Mouse (Mus musculus): ENCODE measurements around the gene Krt7. TPM values are rescaled to one million over a fixed set of nuclear protein-coding genes. Genes with fewer than 3 reads are reported as not detected.

Krt7 gene
- total RNA-seq, 2 experiments from 2014 or later, result not detected

DNA sequence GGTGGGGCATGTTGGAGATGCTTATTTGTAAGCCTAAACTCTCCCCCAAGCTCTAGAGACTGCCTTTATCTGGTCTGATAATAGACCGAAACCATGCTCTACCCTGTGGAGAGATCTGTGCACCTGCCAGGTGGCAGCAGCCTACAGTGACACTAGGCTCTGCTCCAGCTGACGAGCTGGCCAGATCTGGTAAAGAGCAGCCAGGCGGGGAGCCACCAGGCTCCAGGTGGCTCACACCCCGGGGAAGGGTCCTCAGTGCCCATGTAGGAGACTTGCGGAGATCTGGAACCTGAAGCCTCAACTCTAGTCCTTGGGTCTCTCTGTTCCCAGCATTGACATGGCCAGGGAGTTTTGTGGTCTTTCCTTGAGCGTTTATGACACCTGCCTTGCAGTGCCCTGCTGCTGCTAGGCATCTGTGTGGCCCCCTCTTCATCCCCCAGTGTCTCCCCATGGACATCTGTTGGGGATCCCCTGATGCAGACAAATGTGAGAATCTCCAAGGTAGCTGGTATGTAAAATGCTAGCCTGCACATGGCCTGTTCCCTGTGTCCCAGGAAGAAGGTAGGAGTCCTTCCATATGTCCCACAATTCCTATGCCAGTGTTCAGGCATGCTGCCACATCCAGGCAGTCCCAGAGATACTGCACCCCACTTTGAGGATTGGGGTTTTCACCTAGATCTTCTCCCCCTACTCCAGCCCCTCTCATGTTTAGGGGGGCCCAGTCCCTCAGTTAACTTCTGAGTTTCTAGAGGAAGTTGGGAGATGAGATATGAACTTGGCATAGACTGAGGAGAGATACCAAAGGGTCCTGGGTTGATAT, 34.7 kb upstream of the Krt7 start:
- peak in 1 of 2 experiments; percentile 56 for DNase-seq (ENCODE audit: low spot score in 2 of 2)

DNA sequence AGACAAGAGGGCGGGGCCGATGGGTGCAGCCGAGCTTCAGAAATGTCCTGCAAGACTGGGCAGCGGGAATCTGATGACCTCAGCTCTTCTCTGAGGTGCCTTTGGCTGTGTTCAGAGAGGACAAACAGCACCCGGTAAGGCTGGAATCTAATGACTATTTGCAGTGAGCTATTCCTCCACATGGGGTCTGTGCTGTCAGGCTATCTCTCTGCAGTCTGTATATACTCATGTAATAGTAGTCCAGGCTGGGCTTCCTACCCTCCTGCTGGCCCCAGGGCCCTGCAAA, 34.1 kb upstream of the Krt7 start:
- no peak for DNase-seq (ENCODE audit: low spot score in 2 of 2)

DNA sequence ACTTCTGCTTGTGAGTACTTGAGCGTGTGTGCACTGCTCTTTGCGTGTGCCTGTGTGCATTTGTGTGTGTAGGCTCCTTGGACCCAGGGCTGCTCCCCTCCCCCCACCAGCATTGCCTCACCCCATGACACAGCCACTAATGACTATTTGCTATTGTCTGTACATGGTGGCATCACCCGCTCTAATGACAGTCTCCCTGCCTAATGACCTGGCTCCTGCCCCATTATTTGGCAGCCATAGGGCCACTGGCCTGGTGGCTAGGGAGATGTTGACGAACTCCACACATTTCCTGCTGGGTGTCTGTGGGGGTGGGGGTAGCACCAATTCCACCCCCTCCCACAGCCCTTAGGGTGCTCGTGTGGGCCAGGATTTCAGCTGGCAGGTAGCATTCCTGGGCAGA, 32.2 kb upstream of the Krt7 start:
- DNase-seq (ENCODE audit: low spot score in 2 of 2), result no peak

DNA sequence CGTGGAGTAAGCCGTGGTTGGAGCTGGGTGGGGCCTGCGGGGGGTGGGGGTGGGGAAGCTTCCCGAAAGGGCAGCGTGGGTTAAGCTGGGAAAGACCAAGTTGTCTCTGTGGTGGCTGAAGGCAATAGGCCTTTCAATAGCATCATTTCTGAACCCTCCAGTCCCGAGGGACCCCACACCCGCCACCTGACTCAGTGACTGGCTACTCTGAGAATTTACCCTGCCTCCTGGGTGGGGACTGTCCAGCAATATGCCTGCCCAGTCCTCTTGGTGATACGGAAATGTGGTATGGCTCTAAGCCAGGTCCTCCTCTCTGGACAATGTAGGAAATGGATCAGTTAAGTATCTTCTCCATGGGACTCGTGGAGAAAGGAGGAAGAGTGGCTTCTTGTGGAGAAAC, 29.1 kb upstream of the Krt7 start:
- DNase-seq (ENCODE audit: low spot score in 2 of 2), result no peak

DNA sequence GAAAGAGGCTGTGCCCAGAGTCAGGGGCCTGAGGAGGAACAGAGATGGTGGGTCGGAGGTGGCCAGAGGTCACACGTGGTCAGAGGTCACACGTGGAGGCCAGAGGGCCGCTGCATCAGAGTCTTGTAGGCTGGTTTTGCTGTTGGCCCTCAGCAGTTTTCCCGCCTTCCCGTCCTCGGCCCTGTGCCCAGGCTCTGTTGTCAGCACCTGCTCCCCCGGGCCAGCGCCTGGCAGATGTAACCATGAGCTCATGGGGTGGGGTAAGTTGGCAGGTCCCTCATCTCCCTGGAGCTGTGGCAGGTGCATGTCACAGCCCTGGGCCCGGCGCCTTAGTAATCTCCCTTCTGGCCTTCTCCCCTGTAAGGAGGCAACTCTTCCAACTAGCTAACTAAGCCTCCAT, 28.0 kb upstream of the Krt7 start:
- DNase-seq (ENCODE audit: low spot score in 2 of 2), result no peak

DNA sequence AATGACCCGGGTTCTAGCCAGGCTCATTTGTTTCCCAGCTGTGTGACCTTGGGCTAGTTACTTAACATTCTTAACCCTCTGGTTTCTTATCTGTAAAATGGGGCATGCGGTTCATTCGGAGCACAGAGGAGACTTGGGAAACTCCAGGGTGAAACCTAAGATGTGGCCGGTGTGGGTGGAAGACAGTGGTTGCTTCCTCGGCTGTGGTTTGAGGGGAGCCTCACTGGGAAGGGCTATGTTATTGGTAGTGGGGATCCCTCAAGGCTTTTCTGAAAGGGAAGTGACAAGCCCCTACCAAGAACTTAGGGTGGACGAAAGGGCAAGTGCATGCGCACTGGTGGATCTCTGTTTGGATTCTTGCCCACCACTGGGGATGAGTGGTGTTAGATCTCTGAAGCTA, 26.2 kb upstream of the Krt7 start:
- DNase-seq (ENCODE audit: low spot score in 2 of 2), result no peak

DNA sequence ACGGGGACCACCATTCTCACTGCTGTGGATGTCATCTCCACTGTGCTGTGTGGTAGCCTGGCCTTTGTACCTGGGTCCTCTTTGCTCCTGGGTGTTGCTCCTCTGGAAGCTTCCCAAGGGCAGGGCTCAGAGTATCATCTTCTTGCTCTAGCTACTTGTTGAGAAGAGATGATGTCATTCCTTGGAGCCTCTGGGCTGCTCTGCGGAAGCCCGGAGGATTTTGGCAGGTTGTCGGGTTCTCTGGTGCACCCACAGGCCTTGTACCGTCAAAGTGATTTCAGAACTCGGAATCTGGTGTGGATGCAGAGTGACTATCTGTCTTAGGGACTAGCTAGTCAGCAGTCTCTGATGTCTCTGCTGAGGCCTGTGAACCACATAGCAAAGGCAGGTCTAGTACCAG, 25.8 kb upstream of the Krt7 start:
- no peak for DNase-seq (ENCODE audit: low spot score in 2 of 2)

DNA sequence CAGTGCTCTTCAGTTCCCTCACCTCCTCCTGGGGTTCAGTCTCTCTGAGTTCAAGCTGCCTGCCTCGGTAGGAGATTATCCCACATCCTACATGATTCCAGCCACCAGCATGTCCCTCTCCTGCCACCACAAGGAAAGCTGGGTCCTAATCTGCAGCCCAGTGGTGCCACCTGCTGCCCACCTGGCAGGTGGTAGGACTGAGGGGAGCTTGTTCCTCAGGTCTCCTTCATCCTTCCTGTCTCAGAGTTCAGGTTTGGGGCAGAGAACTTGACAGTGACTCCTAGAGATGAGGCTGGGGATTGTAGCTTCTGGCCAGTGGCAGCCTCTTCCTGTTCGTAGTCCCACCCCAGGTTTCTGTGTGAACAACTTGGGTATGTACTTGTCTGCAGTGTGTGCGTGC, 23.7 kb upstream of the Krt7 start:
- DNase-seq (ENCODE audit: low spot score in 2 of 2), result no peak

DNA sequence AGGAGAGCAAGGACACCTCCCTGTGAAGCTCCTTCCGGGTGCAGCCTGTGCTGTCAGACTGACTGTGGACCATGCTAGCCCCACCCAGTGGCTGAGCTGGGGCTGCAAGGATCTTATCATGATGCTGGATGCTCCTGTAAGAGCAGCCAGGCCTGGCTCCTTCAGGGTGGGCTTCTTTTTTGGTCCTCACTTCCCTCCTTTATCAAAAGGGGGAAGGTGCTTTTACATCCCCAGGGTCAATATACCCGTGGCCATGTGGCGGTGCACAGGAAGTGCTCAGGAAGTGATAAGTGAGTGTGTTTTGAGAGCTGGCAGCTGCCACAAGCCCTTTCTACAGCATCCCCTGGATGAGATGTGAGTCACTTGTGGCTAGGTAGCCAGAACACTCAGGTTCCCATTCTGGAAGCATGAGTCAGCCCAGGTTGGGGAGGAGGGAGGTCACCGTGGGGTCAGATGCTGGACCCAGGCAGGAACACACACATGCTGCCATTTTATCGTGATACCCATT, 22.8 kb upstream of the Krt7 start:
- DNase-seq (ENCODE audit: low spot score in 2 of 2), result no peak

DNA sequence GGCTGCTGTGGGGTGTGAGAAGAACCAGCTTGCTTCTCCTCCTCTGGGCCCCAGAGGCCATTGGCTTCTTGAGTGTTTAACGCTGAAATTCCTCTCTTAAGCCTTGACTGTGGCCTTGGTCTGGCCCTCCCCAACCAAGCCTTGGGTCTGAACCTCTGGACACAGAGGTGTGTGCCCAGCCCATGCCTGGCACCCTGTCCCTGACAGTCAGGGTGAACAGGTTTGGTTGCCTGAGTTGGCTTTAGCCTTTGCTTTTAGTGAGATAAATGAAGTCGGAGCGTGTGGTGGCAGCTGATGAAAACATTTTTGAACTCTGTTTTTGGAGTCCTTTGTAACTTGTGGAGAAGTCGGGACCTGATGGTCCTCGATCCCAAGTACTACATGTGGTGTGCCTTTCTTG, 20.6 kb upstream of the Krt7 start:
- DNase-seq (ENCODE audit: low spot score in 2 of 2), result no peak

DNA sequence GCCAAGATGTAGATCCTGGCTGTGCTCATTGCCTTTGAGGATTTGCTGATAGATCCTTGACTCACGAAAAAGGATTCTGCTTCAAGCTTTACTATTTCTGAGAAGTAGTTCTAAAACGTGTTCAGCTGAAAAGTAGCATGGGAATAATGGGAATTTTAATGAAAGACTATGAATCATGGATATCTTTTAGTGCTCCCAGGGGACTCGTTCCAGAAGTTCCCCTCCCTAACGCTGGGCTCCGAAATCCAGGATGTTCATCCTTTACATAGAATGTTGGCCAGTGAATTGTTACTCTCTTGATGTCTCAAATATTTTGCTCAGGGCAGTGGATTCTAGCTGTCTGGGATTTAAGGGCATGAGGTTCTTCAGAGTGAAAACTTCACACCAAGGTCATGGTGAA, 18.6 kb upstream of the Krt7 start:
- DNase-seq (ENCODE audit: low spot score in 2 of 2), result no peak

DNA sequence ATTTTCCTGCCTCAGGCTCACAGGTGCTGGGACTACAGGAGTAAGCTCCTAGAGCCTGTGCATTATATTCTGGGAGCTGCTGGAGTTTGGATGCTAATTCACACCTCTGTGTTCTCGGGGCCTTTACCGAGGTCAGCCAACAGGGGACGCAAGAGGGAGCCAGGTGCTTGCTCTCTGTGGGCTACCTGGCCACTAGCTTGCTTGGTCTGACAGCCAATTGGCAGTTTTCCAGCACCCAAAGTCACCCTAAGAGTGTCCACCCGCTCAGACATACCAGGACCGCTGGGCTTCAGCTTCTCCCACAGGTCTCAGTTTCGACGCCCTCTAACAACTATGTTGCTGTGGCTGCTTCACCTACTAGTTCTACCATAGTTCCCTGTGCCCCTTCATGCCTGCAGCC, 15.9 kb upstream of the Krt7 start:
- no peak for DNase-seq (ENCODE audit: low spot score in 2 of 2)

DNA sequence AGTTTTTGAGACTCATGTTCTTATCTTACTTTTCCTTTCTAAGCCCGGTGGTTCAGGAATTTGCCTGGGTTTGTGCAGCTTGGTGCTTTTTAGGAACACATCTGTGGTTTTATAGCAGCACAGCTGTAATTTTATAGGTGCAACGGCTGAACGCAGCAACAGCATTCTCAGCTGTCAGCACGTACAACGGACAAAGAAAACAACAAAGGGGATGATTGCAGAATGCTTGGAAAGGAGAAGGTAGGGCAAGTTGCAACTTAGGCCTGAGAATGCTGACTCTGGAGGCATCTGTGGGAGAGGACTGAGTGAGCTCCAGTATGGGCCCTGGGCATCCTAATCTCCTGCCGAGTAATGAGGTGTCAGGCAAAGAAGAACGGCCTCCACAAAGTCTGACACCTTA, 14.4 kb upstream of the Krt7 start:
- no peak for DNase-seq (ENCODE audit: low spot score in 2 of 2)

DNA sequence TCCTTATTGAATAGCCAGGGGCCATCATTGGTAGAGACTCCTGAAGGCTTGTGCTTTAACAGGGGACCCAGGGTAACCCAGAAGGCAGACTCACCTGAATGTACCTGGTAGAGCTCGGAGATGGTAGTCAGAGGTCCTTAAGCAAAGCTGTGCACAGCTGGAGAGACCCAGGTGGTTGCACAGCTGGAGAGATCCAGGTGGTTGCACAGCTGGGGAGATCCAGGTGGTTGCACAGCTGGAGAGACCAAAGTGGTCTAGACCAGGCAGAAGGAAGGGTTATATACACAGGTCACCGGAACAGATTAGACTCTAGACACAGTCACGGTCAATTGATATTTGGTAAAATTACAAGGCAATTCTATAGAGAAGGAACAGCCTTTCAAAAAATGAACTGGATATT, 13.9 kb upstream of the Krt7 start:
- no peak for DNase-seq (ENCODE audit: low spot score in 2 of 2)

DNA sequence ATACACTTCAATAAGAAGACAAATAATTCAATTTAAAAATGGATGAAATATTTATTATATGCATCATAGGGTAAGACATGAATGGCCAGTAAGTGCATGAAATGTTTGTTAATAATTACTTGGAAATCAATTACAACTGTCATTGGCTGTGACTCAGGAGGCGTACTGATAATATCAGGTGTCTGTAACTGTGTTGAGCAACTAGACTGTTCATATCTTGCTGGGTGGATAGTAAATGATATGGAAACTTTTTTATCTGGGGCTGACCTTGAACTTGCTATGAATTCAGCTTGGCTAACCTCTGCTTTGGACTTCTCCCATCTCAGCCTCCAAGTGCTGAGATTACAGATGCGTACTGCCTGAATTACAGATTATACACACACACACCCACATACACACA, 13.2 kb upstream of the Krt7 start:
- DNase-seq (ENCODE audit: low spot score in 2 of 2), result no peak

DNA sequence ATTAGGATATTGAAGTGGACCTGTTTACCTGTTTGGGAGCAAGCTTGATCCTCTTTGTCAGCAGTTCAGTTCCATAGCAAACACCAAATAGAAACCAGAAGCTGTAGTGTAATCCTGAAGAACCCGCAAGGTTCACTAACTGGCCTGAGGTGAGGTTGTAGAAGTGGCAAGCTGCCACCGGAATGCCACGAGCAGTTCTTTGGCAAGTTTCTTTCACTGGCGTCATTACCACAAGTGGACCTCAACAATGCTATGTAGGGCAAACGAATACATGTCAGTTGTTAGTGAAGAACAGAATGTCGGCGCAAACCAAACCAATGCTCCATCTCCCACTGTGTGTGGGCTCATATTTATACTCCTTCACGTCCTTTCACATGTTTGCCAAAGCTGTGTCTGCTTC, 12.6 kb upstream of the Krt7 start:
- DNase-seq (ENCODE audit: low spot score in 2 of 2), result no peak

DNA sequence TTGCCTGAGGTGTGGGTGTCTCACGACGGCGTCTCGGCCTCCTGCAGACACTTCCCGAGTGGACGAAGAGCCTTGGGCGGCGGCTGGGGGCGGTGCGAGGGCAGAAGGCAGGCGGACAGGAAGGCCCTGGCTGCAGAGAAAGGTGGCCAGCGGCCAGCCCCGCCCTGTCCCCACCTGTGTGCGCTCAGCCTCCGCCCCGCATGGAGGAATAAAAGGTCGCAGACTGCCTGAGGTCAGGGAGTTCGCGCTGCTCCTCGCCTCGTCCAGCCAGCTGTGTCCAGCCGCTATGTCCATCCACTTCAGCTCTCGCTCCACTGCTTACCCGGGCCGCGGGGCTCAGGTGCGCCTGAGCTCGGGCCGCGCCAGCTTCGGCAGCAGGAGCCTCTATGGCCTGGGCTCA, 1.3 kb downstream of the Krt7 start:
- no peak for DNase-seq (ENCODE audit: low spot score in 2 of 2)

DNA sequence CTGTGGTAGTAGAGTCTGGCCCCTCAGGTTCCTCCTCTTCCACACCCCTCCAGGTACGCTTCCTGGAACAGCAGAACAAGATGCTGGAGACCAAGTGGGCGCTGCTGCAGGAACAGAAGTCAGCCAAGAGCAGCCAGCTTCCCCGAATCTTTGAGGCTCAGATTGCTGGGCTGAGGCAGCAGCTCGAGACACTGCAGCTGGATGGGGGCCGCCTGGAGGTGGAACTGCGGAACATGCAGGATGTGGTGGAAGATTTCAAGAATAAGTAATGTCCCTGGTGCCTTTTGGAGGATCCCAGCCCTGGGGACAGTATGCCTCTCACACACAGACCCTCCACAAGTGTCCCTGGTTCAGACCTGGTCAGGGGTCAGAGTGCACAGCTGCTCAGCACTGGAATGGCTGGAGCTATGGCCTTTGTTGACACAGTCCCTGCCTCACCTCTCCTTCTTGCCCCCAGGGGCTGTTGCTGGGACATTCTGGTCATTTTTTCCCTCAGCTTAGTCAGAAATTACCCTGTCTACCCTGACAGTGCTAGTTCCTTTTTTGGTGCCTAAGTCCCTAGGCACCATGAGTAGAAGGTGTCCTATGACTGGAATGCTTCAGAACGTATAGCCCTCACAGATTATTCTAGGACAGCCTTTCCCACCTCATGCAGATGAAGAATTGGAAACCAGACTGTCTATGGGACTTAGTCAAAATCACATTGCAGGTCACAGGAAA, 3.2 kb downstream of the Krt7 start:
- DNase-seq (ENCODE audit: low spot score in 2 of 2), result no peak

DNA sequence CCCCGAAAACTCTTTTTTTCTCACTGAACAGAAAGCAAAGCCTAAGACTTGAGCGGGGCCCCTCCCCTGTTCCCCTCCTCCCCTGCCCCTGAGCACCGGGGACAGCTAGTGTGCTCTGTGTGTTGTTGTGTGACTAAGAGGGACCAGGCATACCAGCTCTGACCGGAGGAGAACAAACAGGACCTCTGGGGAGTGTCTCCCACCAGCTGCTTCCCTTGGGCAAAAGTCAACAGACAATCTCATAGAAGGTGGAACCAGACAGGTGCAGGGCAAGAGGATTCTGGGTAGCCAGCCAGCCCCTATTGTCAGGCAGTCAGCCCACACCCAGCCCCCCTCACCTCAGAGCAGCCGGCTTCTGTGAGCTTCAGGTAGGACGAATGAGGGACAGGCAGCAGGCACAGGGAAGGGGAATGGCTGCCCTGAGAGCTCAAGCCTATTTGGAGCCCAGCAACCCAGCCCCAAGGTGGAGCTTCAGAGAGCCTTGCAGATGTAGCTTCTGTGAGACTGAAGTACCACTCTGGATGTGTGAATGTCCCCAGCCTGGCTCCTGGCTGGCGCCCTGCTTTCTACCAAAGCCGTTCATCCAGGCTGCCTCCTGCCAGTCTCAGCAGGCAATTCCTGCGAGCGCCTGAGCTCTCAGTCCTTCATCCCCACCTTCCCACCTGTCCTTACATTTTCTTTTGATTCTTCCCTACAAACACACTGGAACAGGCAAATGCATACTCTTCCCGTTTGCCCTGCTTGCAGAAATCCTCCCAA, 4.1 kb downstream of the Krt7 start:
- no peak for DNase-seq (ENCODE audit: low spot score in 2 of 2)

DNA sequence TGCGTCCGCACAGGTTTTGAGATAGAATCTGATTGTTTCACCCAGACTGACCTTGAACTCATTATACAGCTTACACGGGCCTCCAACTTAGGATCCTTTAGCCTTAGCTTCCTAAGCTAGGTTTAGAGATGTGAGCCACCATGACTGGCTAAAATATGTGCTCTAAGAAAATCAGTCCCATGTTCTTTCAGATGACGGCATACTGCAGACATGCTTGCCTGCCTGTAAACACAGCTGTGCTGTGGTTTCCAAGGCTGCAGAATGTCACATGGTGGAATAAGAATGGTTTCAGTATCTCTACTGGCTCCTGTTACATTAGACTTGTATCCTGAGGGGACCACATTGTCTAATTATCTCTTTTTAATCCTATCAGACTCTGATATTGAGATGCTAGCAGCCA, 8.1 kb downstream of the Krt7 start:
- DNase-seq (ENCODE audit: low spot score in 2 of 2), result peak; percentile 13 to 26

DNA sequence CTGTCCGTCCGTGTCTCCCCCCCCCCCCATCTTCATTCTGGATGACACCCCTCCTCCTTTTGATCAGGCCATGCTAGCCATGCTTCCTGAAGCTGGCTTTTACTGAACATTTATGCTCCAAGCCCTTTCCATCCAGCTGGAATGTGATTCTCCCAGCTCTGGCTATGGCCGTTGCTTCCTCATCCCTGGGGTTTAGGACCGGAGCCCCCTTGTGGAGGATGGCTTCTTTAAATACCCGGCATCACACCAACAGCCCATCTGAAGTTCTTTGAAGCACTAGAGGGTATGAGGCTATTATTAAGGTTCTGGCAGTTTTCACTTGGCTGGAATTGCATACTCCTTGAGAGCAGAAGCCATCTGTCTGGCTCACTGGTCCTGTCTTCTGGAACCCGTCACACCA, 10.1 kb downstream of the Krt7 start:
- DNase-seq (ENCODE audit: low spot score in 2 of 2), result peak in 1 of 2 experiments; percentile 16

DNA sequence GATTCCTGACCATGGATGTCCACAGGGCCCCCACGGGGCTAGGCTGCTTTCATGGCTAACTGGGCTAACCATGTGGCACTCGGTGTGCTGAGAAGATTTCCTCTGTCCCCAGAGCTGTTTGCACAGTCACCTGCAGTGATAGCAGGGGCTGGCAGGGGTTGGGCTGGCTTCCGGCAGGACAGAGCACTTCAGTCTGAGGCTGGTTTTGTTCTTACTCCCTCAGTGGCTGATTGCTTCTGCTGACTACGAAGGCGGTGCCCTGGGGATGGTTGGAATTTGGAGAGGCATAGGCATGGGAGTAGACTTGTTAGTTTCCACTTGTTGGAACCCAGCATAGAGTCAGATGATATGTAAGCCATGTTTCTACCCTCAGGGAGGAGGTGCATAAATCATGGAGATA, 14.1 kb downstream of the Krt7 start:
- no peak for DNase-seq (ENCODE audit: low spot score in 2 of 2)
